In genomic region chr11:103698226-103698625, GRCm38 (mm10) we compare ENCODE assay signal across 8 mouse cellular contexts. TPM values are rescaled to one million over a fixed set of nuclear protein-coding genes. Genes with fewer than 3 reads are reported as not detected.
DNase-seq lines count a peak whose midpoint lies in the region; ATAC-seq and TF ChIP-seq lines count a peak whose summit lies in the region.

No protein-coding gene starts in this region.

- H3K4me2 ChIP-seq in heart, embryonic 12.5 days = peak overlapping the region; percentile 77
- H3K4me2 ChIP-seq in liver, embryonic 13.5 days = peak overlapping the region; percentile 79

- H3K4me1 ChIP-seq in E14TG2a.4 (replicated peaks; ENCODE audit: low read depth, low read length) = peaks cover 17% of the 10 kb centered on the region
- H3K4me1 ChIP-seq in heart, embryonic 12.5 days (replicated peaks) = 0 out of 2 replicates have a peak, but pooled peaks cover 6% of the 10 kb centered on the region
- H3K4me1 ChIP-seq in liver, embryonic 13.5 days (replicated peaks) = peaks cover 21% of the 10 kb centered on the region

- peak; percentile 6 for DNase-seq in gastrocnemius, adult 18-20 months (ENCODE audit: low spot score)
- no peak for DNase-seq in gastrocnemius, postnatal 25 days
- no peak for DNase-seq in liver, embryonic 13.5 days
- no peak for DNase-seq in right cerebral cortex, adult 2 months (ENCODE audit: low spot score in 2 of 2)
- DNase-seq in spleen, postnatal 14 days (ENCODE audit: low spot score in 2 of 2) = no peak

- 54% methylated on average over 2 of the region's 2 CpGs for WGBS in heart, embryonic 12.5 days
- 73% methylated on average over 2 of the region's 2 CpGs for WGBS in liver, embryonic 13.5 days (ENCODE audit: insufficient replicate concordance)

- no peak for ATAC-seq in heart, embryonic 12.5 days (ENCODE audit: insufficient number of reproducible peaks, low FRiP score)
- no peak for ATAC-seq in liver, embryonic 13.5 days (ENCODE audit: low read depth)
- no peak for ATAC-seq in monocyte, adult 5-6 weeks (replicated peaks; ENCODE audit: insufficient number of reproducible peaks, low FRiP score, low TSS enrichment, poor library complexity, severe bottlenecking)

- no peaks in the 10 kb centered on the region for H3K9me3 ChIP-seq in E14TG2a.4 (ENCODE audit: low read length)
- H3K9me3 ChIP-seq in heart, embryonic 12.5 days (replicated peaks) = no peaks in the 10 kb centered on the region
- no peaks in the 10 kb centered on the region for H3K9me3 ChIP-seq in liver, embryonic 13.5 days (replicated peaks)

- H3K27ac ChIP-seq in heart, embryonic 12.5 days (ENCODE audit: poor library complexity, severe bottlenecking) = peak overlapping the region; percentile 98
- H3K27ac ChIP-seq in liver, embryonic 13.5 days = peak overlapping the region; percentile 85

- TF ChIP-seq CTCF in E14TG2a.4 (conservative IDR thresholded peaks at IDR 0.05; ENCODE audit: low read length) = no peak

- H3K27me3 ChIP-seq in E14TG2a.4 (ENCODE audit: insufficient read depth, low read length) = peaks cover 13% of the 10 kb centered on the region
- no peaks in the 10 kb centered on the region for H3K27me3 ChIP-seq in heart, embryonic 12.5 days (replicated peaks)
- H3K27me3 ChIP-seq in liver, embryonic 13.5 days = no peaks in the 10 kb centered on the region

- H3K9ac ChIP-seq in heart, embryonic 12.5 days = 0 out of 2 replicates have a peak overlapping the region, but pooled peaks have one; percentile 97
- peak overlapping the region; percentile 89 for H3K9ac ChIP-seq in liver, embryonic 13.5 days

- peaks cover 21% of the 10 kb centered on the region for H3K36me3 ChIP-seq in E14TG2a.4 (ENCODE audit: insufficient read depth, low read length)
- peaks cover 12% of the 10 kb centered on the region; the same call in 1 of the 2 replicates for H3K36me3 ChIP-seq in heart, embryonic 12.5 days
- 0 out of 2 replicates have a peak, but pooled peaks cover 3% of the 10 kb centered on the region for H3K36me3 ChIP-seq in liver, embryonic 13.5 days

- peak overlapping the region; percentile 92 for H3K4me3 ChIP-seq in E14TG2a.4 (replicated peaks; ENCODE audit: low read length)
- H3K4me3 ChIP-seq in heart, embryonic 12.5 days = peak overlapping the region; percentile 100
- H3K4me3 ChIP-seq in liver, embryonic 13.5 days (replicated peaks) = peak overlapping the region; percentile 94

RNA-seq across cellular contexts. Expression of gene Gosr2, which starts 0.5 kb away (rescaled TPM):
- 10 to 100 TPM; 39.2 to 42.6 TPM for total RNA-seq in gastrocnemius, adult 18-20 months (2021)
- 10 to 100 TPM; 38.9 to 40.4 TPM for total RNA-seq in gastrocnemius, postnatal 25 days (2021)
- 69.7 and 69.9 TPM in 2 replicates for polyA plus RNA-seq in heart, embryonic 12.5 days (2016; fragmentation: Nextera tagmentation; extraction: Ambion mirVana)
- 43.2 and 51.4 TPM in 2 replicates for polyA plus RNA-seq in liver, embryonic 13.5 days (2015; fragmentation: Nextera tagmentation; extraction: Ambion mirVana)
- total RNA-seq in monocyte, adult 5-6 weeks (2017) = 52.9 to 61.4 TPM (median 56.2 TPM) in 3 replicates

RNA-seq across cellular contexts. Expression of gene Rprml, which starts 48.9 kb away (rescaled TPM):
- total RNA-seq in gastrocnemius, adult 18-20 months (2021) = not detected
- not detected for total RNA-seq in gastrocnemius, postnatal 25 days (2021)
- 0.63 and 0.79 TPM in 2 replicates for polyA plus RNA-seq in heart, embryonic 12.5 days (2016; fragmentation: Nextera tagmentation; extraction: Ambion mirVana)
- polyA plus RNA-seq in liver, embryonic 13.5 days (2015; fragmentation: Nextera tagmentation; extraction: Ambion mirVana) = not detected in 2 replicates
- not detected in 3 replicates for total RNA-seq in monocyte, adult 5-6 weeks (2017)

RNA-seq across cellular contexts. Expression of gene Wnt9b, which starts 51.4 kb away (rescaled TPM):
- total RNA-seq in gastrocnemius, adult 18-20 months (2021) = under 1 TPM in 1 of 2 experiments, not detected in 1; 0.07 TPM
- under 1 TPM in 1 of 2 experiments, not detected in 1; 0.08 TPM for total RNA-seq in gastrocnemius, postnatal 25 days (2021)
- 2.5 and 3.4 TPM in 2 replicates for polyA plus RNA-seq in heart, embryonic 12.5 days (2016; fragmentation: Nextera tagmentation; extraction: Ambion mirVana)
- 0.02 TPM in 1 of 2 replicates, not detected in the other for polyA plus RNA-seq in liver, embryonic 13.5 days (2015; fragmentation: Nextera tagmentation; extraction: Ambion mirVana)
- total RNA-seq in monocyte, adult 5-6 weeks (2017) = not detected in 3 replicates

RNA-seq across cellular contexts. Expression of gene Lyzl6, which starts 59.5 kb away (rescaled TPM):
- not detected for total RNA-seq in gastrocnemius, adult 18-20 months (2021)
- total RNA-seq in gastrocnemius, postnatal 25 days (2021) = not detected
- polyA plus RNA-seq in heart, embryonic 12.5 days (2016; fragmentation: Nextera tagmentation; extraction: Ambion mirVana) = not detected in 2 replicates
- polyA plus RNA-seq in liver, embryonic 13.5 days (2015; fragmentation: Nextera tagmentation; extraction: Ambion mirVana) = not detected in 2 replicates
- total RNA-seq in monocyte, adult 5-6 weeks (2017) = not detected in 3 replicates
